Mouse (Mus musculus): ENCODE data around the gene Hmox1. TPM values are rescaled to one million over a fixed set of nuclear protein-coding genes. Genes with fewer than 3 reads are reported as not detected.

Gene Hmox1
- polyA plus RNA-seq, 1 experiment from 2014 or later, result 38.1 TPM

GRCm38 (mm10) chr8:75071627-75072346, 21.6 kb upstream of the Hmox1 start:
- Histone ChIP-seq H3K27ac (replicated peaks) (no peak overlapping the region), H3K27me3 (replicated peaks) (no peaks in the 10 kb centered on the region), H3K9ac (peak overlapping the region; percentile 28; the same call in 1 of the 2 replicates), H3K4me2 (no peak overlapping the region), H3K36me3 (peaks cover 16% of the 10 kb centered on the region), H3K9me3 (no peaks in the 10 kb centered on the region), H3K4me1 (no peaks in the 10 kb centered on the region), H3K4me3 (no peak overlapping the region)
- ATAC-seq (ENCODE audit: extremely low read depth, insufficient number of reproducible peaks, low FRiP score, low TSS enrichment), result no peak
- 25% methylated on average over 4 of the region's 4 CpGs for WGBS

GRCm38 (mm10) chr8:75074876-75075275, 18.5 kb upstream of the Hmox1 start:
- H3K36me3 ChIP-seq, result no peaks in the 10 kb centered on the region
- H3K27ac ChIP-seq (replicated peaks), result no peak overlapping the region
- H3K4me1 ChIP-seq, result no peaks in the 10 kb centered on the region
- no peaks in the 10 kb centered on the region for H3K9me3 ChIP-seq
- no peak overlapping the region for H3K9ac ChIP-seq
- H3K4me2 ChIP-seq, result no peak overlapping the region
- no peak for ATAC-seq (ENCODE audit: extremely low read depth, insufficient number of reproducible peaks, low FRiP score, low TSS enrichment)
- 86% methylated on average over 1 of the region's 1 CpGs for WGBS
- H3K4me3 ChIP-seq, result no peak overlapping the region
- no peaks in the 10 kb centered on the region for H3K27me3 ChIP-seq (replicated peaks)

DNA sequence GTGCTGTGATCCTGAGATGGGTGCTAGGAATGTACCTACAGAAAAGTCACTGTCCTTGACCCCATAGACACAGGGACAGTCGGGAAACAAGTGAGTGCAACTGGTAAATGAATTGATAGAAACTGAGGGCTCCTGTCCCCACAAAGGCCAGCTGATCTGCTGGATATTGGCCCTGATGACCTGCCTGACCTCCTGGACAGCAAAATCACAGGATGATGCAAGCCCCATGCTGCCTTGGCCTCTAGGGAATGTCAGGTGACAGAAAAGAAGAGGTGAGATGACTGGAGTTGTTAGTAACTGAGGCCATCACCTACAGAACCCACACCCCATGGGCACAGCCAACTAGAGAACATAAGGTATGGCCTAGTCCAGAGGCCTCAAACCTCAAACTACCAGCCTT, 15.2 kb upstream of the Hmox1 start:
- Histone ChIP-seq H3K4me2 (no peak overlapping the region), H3K27me3 (replicated peaks) (no peaks in the 10 kb centered on the region), H3K9ac (no peak overlapping the region), H3K27ac (replicated peaks) (no peak overlapping the region), H3K36me3 (no peaks in the 10 kb centered on the region), H3K9me3 (no peaks in the 10 kb centered on the region), H3K4me1 (0 out of 2 replicates have a peak, but pooled peaks cover under 1% of the 10 kb centered on the region), H3K4me3 (no peak overlapping the region)
- no peak for ATAC-seq (ENCODE audit: extremely low read depth, insufficient number of reproducible peaks, low FRiP score, low TSS enrichment)
- WGBS, result 70% methylated on average over 1 of the region's 1 CpGs

GRCm38 (mm10) chr8:75078851-75079250, 14.6 kb upstream of the Hmox1 start:
- Histone ChIP-seq H3K27ac (replicated peaks) (no peak overlapping the region), H3K9me3 (no peaks in the 10 kb centered on the region), H3K36me3 (no peaks in the 10 kb centered on the region), H3K4me1 (0 out of 2 replicates have a peak, but pooled peaks cover 6% of the 10 kb centered on the region), H3K27me3 (replicated peaks) (no peaks in the 10 kb centered on the region), H3K4me2 (no peak overlapping the region), H3K4me3 (no peak overlapping the region), H3K9ac (no peak overlapping the region)
- ATAC-seq (ENCODE audit: extremely low read depth, insufficient number of reproducible peaks, low FRiP score, low TSS enrichment), result no peak
- WGBS, result 91% methylated on average over 9 of the region's 9 CpGs

- no peak for ATAC-seq (ENCODE audit: extremely low read depth, insufficient number of reproducible peaks, low FRiP score, low TSS enrichment)
- WGBS, result 78% methylated on average over 9 of the region's 9 CpGs
- H3K9me3 ChIP-seq, result no peaks in the 10 kb centered on the region
These were observed 11.9 kb upstream of the Hmox1 start for GRCm38 (mm10) chr8:75081364-75082040.

GRCm38 (mm10) chr8:75082181-75082805, 11.1 kb upstream of the Hmox1 start:
- no peak overlapping the region for H3K4me3 ChIP-seq
- H3K36me3 ChIP-seq, result no peaks in the 10 kb centered on the region
- WGBS, result 73% methylated on average over 6 of the region's 6 CpGs
- H3K4me1 ChIP-seq, result peaks cover 13% of the 10 kb centered on the region; the same call in 1 of the 2 replicates
- no peak overlapping the region for H3K4me2 ChIP-seq
- no peaks in the 10 kb centered on the region for H3K27me3 ChIP-seq (replicated peaks)
- H3K9me3 ChIP-seq, result no peaks in the 10 kb centered on the region
- H3K9ac ChIP-seq, result no peak overlapping the region
- no peak overlapping the region for H3K27ac ChIP-seq (replicated peaks)
- ATAC-seq (ENCODE audit: extremely low read depth, insufficient number of reproducible peaks, low FRiP score, low TSS enrichment), result no peak

More at GRCm38 (mm10) chr8:75081364-75082040, 11.9 kb upstream of the Hmox1 start:
- Histone ChIP-seq H3K9ac (no peak overlapping the region), H3K4me3 (no peak overlapping the region), H3K4me1 (peaks cover 13% of the 10 kb centered on the region; the same call in 1 of the 2 replicates), H3K27me3 (replicated peaks) (no peaks in the 10 kb centered on the region), H3K4me2 (no peak overlapping the region), H3K27ac (replicated peaks) (no peak overlapping the region), H3K36me3 (no peaks in the 10 kb centered on the region)

- Histone ChIP-seq H3K4me1 (peaks cover 20% of the 10 kb centered on the region), H3K9me3 (no peaks in the 10 kb centered on the region), H3K36me3 (no peaks in the 10 kb centered on the region), H3K4me2 (peak overlapping the region; percentile 69), H3K4me3 (peak overlapping the region; percentile 47), H3K27me3 (replicated peaks) (no peaks in the 10 kb centered on the region), H3K27ac (replicated peaks) (peak overlapping the region; percentile 61), H3K9ac (peak overlapping the region; percentile 73)
- ATAC-seq (ENCODE audit: extremely low read depth, insufficient number of reproducible peaks, low FRiP score, low TSS enrichment), result peak; percentile 90
- WGBS, result 3% methylated on average over 17 of the region's 17 CpGs
These were observed 9.6 kb upstream of the Hmox1 start for GRCm38 (mm10) chr8:75083846-75084245.

GRCm38 (mm10) chr8:75084382-75085064, 8.9 kb upstream of the Hmox1 start:
- H3K4me2 ChIP-seq, result peak overlapping the region; percentile 69
- no peaks in the 10 kb centered on the region for H3K36me3 ChIP-seq
- 63% methylated on average over 3 of the region's 3 CpGs for WGBS
- H3K4me1 ChIP-seq, result peaks cover 26% of the 10 kb centered on the region
- ATAC-seq (ENCODE audit: extremely low read depth, insufficient number of reproducible peaks, low FRiP score, low TSS enrichment), result no peak
- H3K9me3 ChIP-seq, result no peaks in the 10 kb centered on the region
- no peaks in the 10 kb centered on the region for H3K27me3 ChIP-seq (replicated peaks)
- H3K4me3 ChIP-seq, result no peak overlapping the region
- peak overlapping the region; percentile 61 for H3K27ac ChIP-seq (replicated peaks)
- 0 out of 2 replicates have a peak overlapping the region, but pooled peaks have one; percentile 73 for H3K9ac ChIP-seq

DNA sequence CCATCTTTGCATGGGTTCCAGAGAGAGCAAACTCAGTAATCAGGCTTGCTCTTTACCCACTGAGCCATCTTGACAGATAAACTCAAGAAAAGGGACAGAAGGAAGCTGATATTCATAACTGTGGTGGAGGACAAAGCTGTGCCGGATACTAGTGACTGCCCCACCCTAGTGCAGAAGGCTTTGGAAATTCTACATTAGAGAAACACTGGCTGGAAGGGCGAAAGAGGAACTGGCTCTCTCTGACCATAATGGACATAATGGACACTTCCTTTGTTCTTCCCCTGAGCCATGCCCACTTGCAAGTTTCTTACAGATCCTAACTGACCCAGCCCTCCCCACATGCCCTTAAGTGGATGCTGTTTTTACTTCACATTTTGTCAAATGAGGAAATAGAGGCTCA, 7.4 kb upstream of the Hmox1 start:
- Histone ChIP-seq H3K4me3 (no peak overlapping the region), H3K4me1 (peaks cover 34% of the 10 kb centered on the region), H3K4me2 (no peak overlapping the region), H3K9me3 (no peaks in the 10 kb centered on the region), H3K9ac (no peak overlapping the region), H3K36me3 (no peaks in the 10 kb centered on the region), H3K27me3 (replicated peaks) (peaks cover under 1% of the 10 kb centered on the region; the same call in 1 of the 2 replicates), H3K27ac (replicated peaks) (no peak overlapping the region)
- 74% methylated on average over 2 of the region's 2 CpGs for WGBS
- ATAC-seq (ENCODE audit: extremely low read depth, insufficient number of reproducible peaks, low FRiP score, low TSS enrichment), result no peak

DNA sequence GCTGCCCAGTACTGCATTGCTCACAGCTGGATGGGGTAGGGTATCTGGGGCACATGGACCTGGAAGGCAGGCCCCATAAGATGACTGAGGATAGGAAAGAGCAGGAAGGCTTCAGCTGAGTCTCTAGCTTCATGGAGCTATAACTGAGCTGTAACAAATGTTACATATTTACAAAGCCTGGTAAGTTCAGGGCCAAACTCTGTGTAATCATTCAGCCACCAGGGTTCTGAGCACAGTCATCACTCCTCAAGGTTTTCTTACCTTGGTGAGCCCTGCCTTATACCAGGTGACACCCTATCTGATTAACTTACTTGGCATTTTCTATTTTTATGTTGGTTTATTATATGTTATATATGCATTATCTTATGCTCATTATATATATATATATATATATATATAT, 6.3 kb upstream of the Hmox1 start:
- H3K36me3 ChIP-seq, result no peaks in the 10 kb centered on the region
- no peaks in the 10 kb centered on the region for H3K9me3 ChIP-seq
- no peak overlapping the region for H3K27ac ChIP-seq (replicated peaks)
- peaks cover 34% of the 10 kb centered on the region for H3K4me1 ChIP-seq
- peaks cover 7% of the 10 kb centered on the region; the same call in 1 of the 2 replicates for H3K27me3 ChIP-seq (replicated peaks)
- no peak for ATAC-seq (ENCODE audit: extremely low read depth, insufficient number of reproducible peaks, low FRiP score, low TSS enrichment)
- no peak overlapping the region for H3K4me3 ChIP-seq
- no peak overlapping the region for H3K9ac ChIP-seq
- H3K4me2 ChIP-seq, result no peak overlapping the region

Data from heart, embryonic 13.5 days (tissue).